Mouse (Mus musculus): ENCODE measurements at regions not wholly inside any gene's neighbourhood (a gene's known extent, or its start where the extent isn't known, plus 50 kb on each side); places are given as distances from the start of the nearest gene placed in this dataset.

DNA sequence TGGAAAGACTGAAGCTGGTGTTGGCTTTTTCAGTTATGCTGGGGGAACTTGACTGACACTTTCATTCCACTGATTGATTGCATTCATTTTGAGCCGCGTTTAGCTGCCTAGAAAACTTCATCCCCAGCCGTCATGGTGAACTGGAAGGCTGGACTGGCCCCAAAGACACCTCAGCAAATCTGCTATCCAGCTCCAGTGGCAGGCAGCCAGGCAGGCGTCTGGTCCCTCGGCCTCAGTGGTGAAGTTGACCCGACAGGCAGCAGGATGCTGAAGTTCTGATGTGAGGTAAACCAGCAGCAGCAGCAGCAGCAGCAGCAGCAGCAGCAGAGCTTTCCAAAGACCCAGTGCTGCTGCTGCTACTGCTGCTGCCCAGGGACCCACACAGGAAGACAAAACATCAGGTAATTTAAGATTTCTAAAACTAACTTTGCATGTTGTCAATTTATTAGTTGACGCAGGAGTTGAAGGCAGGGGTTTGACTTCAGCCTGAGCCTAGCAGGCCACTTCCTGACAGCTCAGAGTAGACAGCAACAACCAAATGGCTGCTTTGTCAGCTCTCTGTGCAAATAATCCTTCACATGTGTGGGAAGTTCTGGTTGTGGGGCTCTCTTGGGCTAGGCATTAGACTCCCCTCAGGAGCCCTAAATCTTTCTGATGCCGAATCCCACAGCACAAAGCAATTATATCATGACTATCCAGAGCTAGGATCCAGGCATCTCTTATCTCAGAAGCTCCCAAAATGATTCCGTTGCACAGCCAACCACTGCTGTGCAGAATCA, 200.4 kb upstream of the Nhs start:
- Histone ChIP-seq H3K27me3 (ENCODE audit: control insufficient read depth, insufficient read depth, low read length) (no peaks in the 10 kb centered on the region), H3K4me3 (ENCODE audit: low read depth, low read length) (no peak overlapping the region), H3K4me2 (replicated peaks; ENCODE audit: low read depth, low read length) (no peak overlapping the region), H3K9me3 (ENCODE audit: control insufficient read depth, low read depth, low read length) (no peaks in the 10 kb centered on the region), H3K27ac (ENCODE audit: low read length) (no peak overlapping the region), H3K9ac (replicated peaks; ENCODE audit: low read depth, low read length) (no peak overlapping the region), H3K36me3 (ENCODE audit: control insufficient read depth, insufficient read depth, low read length) (no peaks in the 10 kb centered on the region), H3K4me1 (ENCODE audit: control insufficient read depth, insufficient read depth, low read length) (no peaks in the 10 kb centered on the region)
- WGBS: 39% methylated on average over 9 of the region's 9 CpGs
- ATAC-seq (ENCODE audit: insufficient number of reproducible peaks, insufficient read depth, low FRiP score, low read depth): no peak

DNA sequence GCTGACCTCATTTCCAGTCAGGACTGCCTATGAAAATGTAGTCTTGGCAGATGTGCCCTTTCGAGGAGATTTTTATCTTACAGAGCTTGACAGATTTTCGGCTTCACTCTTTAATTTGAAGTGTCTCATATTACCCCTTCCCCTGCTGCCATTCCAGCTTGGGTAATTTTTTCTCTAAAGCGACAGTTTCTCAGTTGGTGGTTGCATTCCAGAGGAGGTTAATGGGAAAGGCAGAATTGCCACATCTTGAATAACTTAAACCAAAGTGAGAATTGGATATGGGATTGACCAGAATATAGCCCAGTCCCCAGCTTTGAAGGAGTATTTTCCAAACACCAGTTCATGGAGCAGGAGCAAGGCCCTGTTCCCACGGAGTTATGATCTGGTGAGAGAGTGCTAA, 188.8 kb upstream of the Nhs start:
- Histone ChIP-seq H3K9ac (replicated peaks; ENCODE audit: low read depth, low read length) (no peak overlapping the region), H3K27me3 (ENCODE audit: control insufficient read depth, insufficient read depth, low read length) (no peaks in the 10 kb centered on the region), H3K9me3 (ENCODE audit: control insufficient read depth, low read depth, low read length) (no peaks in the 10 kb centered on the region), H3K4me3 (ENCODE audit: low read depth, low read length) (no peak overlapping the region), H3K4me1 (ENCODE audit: control insufficient read depth, insufficient read depth, low read length) (0 out of 2 replicates have a peak, but pooled peaks cover 2% of the 10 kb centered on the region), H3K27ac (ENCODE audit: low read length) (no peak overlapping the region), H3K4me2 (replicated peaks; ENCODE audit: low read depth, low read length) (no peak overlapping the region), H3K36me3 (ENCODE audit: control insufficient read depth, insufficient read depth, low read length) (no peaks in the 10 kb centered on the region)
- 40% methylated on average over 4 of the region's 4 CpGs for WGBS
- no peak for ATAC-seq (ENCODE audit: insufficient number of reproducible peaks, insufficient read depth, low FRiP score, low read depth)

DNA sequence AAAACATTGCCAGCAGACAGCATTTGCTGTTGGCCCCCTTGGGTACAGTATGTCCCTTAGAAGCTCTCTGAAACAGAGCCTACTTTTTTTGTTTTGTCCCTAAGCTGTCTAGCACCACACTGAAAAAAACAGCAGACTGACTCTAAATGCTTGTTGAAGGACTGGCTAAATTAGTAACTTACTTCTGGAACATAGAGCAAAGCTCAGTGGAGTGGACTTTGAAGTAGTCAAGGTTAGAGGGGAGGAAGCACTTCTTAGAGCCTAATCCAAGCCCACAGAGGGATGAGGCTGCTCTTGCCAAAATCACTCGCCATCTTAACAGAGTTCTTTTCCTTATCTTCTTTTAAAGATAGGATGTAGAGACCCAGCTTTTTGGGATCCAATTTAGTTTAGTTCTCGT, 188.4 kb upstream of the Nhs start:
- Histone ChIP-seq H3K9me3 (ENCODE audit: control insufficient read depth, low read depth, low read length) (no peaks in the 10 kb centered on the region), H3K4me1 (ENCODE audit: control insufficient read depth, insufficient read depth, low read length) (0 out of 2 replicates have a peak, but pooled peaks cover 2% of the 10 kb centered on the region), H3K9ac (replicated peaks; ENCODE audit: low read depth, low read length) (no peak overlapping the region), H3K4me2 (replicated peaks; ENCODE audit: low read depth, low read length) (no peak overlapping the region), H3K4me3 (ENCODE audit: low read depth, low read length) (no peak overlapping the region), H3K36me3 (ENCODE audit: control insufficient read depth, insufficient read depth, low read length) (no peaks in the 10 kb centered on the region), H3K27ac (ENCODE audit: low read length) (no peak overlapping the region), H3K27me3 (ENCODE audit: control insufficient read depth, insufficient read depth, low read length) (no peaks in the 10 kb centered on the region)
- ATAC-seq (ENCODE audit: insufficient number of reproducible peaks, insufficient read depth, low FRiP score, low read depth): no peak
- 44% methylated on average over 2 of the region's 2 CpGs for WGBS

DNA sequence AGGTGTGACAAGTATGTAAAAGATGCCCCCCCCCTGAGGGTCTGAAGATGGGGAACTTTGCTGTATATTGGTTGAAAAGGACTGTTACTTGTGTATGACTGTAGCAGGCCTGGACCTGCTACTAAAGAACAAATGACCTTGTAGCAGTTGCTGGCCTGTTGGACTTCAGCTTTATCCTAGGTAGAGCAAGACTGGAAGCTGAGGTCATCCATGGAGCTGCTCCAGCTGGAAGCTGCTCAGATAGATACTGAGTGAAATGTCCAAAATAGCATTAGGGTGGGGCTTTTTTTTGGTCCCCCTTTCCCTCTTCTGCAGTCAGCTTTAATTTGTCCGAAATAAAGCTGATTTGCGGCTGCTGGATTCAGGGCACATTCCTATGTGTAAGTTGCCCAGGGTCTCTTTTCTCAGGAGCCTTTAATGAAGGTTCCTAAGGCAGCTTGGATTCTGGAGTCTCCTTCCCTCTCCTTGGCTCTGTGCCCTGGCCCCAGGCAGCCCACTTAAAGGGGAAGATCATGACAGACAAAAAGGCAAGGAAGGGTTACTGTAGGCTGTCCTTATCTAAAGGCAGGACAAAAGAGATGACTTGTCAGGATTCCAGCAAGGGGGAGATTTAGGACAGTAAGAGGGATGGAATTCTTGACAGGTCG, 186.1 kb upstream of the Nhs start:
- H3K9ac ChIP-seq (replicated peaks; ENCODE audit: low read depth, low read length): no peak overlapping the region
- no peak overlapping the region for H3K27ac ChIP-seq (ENCODE audit: low read length)
- no peaks in the 10 kb centered on the region for H3K9me3 ChIP-seq (ENCODE audit: control insufficient read depth, low read depth, low read length)
- 0 out of 2 replicates have a peak, but pooled peaks cover 2% of the 10 kb centered on the region for H3K4me1 ChIP-seq (ENCODE audit: control insufficient read depth, insufficient read depth, low read length)
- ATAC-seq (ENCODE audit: insufficient number of reproducible peaks, insufficient read depth, low FRiP score, low read depth): no peak; the same call in 1 of the 2 replicates
- no peak overlapping the region for H3K4me2 ChIP-seq (replicated peaks; ENCODE audit: low read depth, low read length)
- no peaks in the 10 kb centered on the region for H3K27me3 ChIP-seq (ENCODE audit: control insufficient read depth, insufficient read depth, low read length)
- no peak overlapping the region for H3K4me3 ChIP-seq (ENCODE audit: low read depth, low read length)
- WGBS: 51% methylated on average over 3 of the region's 3 CpGs
- no peaks in the 10 kb centered on the region for H3K36me3 ChIP-seq (ENCODE audit: control insufficient read depth, insufficient read depth, low read length)

DNA sequence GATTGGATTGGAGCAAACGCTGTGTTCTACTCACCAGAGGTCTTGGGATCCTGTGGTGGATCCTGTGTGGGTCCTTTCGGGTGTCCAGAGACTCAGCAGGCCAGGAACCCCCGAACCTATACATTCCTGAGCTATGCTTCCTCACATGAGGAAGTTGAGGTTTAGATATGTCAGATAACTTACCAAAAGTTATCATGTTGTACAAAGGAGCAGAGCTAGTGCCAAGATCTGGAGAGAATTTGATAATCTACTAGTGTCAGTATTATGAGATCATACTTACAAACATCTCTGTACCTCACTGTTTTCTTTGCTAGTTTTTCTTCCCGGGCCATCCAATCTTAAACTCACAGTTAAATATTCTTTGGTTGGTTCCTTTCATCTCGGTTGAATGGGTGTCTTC, 172.6 kb upstream of the Nhs start:
- Histone ChIP-seq H3K27me3 (ENCODE audit: control insufficient read depth, insufficient read depth, low read length) (no peaks in the 10 kb centered on the region), H3K4me1 (ENCODE audit: control insufficient read depth, insufficient read depth, low read length) (no peaks in the 10 kb centered on the region), H3K4me2 (replicated peaks; ENCODE audit: low read depth, low read length) (no peak overlapping the region), H3K4me3 (ENCODE audit: low read depth, low read length) (no peak overlapping the region), H3K9ac (replicated peaks; ENCODE audit: low read depth, low read length) (no peak overlapping the region), H3K36me3 (ENCODE audit: control insufficient read depth, insufficient read depth, low read length) (no peaks in the 10 kb centered on the region), H3K9me3 (ENCODE audit: control insufficient read depth, low read depth, low read length) (no peaks in the 10 kb centered on the region), H3K27ac (ENCODE audit: low read length) (no peak overlapping the region)
- WGBS: 89% methylated on average over 5 of the region's 5 CpGs
- ATAC-seq (ENCODE audit: insufficient number of reproducible peaks, insufficient read depth, low FRiP score, low read depth): no peak

DNA sequence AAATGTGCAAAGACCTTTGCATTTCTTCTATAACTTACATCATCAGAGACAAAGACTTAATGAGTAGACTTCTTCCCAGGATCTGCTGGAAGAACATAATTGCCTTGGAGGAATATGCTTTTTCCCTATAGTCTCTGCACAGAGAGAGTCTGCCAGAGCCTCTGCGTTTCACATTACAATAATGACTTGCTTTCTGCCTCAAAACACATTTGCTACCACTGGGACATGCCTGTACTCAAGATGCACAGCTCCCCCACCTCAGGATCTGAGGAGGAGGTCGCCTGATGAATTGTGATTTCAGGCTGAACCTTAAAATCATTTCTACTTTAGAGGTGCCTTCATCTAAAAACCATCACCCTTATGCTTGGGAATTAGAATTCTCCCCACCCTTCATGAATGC, 148.1 kb upstream of the Nhs start:
- Histone ChIP-seq H3K9ac (replicated peaks; ENCODE audit: low read depth, low read length) (no peak overlapping the region), H3K4me2 (replicated peaks; ENCODE audit: low read depth, low read length) (no peak overlapping the region), H3K9me3 (ENCODE audit: control insufficient read depth, low read depth, low read length) (no peaks in the 10 kb centered on the region), H3K4me1 (ENCODE audit: control insufficient read depth, insufficient read depth, low read length) (no peaks in the 10 kb centered on the region), H3K4me3 (ENCODE audit: low read depth, low read length) (no peak overlapping the region), H3K27me3 (ENCODE audit: control insufficient read depth, insufficient read depth, low read length) (no peaks in the 10 kb centered on the region), H3K27ac (ENCODE audit: low read length) (no peak overlapping the region), H3K36me3 (ENCODE audit: control insufficient read depth, insufficient read depth, low read length) (no peaks in the 10 kb centered on the region)
- ATAC-seq (ENCODE audit: insufficient number of reproducible peaks, insufficient read depth, low FRiP score, low read depth): no peak
- 72% methylated on average over 2 of the region's 2 CpGs for WGBS

DNA sequence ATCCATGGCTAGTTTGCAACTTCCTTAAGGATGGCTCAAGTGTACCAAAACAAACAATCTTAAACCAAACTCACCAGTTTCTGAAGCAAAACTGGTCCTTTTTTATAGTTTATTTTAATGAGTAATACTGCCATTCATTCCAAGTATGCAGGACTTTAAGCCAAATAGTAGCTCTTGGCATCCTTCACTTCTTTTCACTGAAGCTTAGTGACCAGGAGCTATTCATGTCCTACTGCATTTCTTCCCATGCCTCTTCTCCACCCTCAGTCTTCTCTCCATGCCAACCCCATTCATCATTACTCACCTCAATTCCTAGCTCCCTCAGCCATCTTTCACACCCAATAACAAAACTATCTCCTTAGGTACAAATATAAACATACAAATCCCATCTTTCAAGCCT, 144.6 kb upstream of the Nhs start:
- H3K9me3 ChIP-seq (ENCODE audit: control insufficient read depth, low read depth, low read length): no peaks in the 10 kb centered on the region
- H3K9ac ChIP-seq (replicated peaks; ENCODE audit: low read depth, low read length): no peak overlapping the region
- H3K36me3 ChIP-seq (ENCODE audit: control insufficient read depth, insufficient read depth, low read length): no peaks in the 10 kb centered on the region
- H3K27ac ChIP-seq (ENCODE audit: low read length): no peak overlapping the region
- no peak for ATAC-seq (ENCODE audit: insufficient number of reproducible peaks, insufficient read depth, low FRiP score, low read depth)
- H3K4me3 ChIP-seq (ENCODE audit: low read depth, low read length): no peak overlapping the region
- no peaks in the 10 kb centered on the region for H3K4me1 ChIP-seq (ENCODE audit: control insufficient read depth, insufficient read depth, low read length)
- H3K4me2 ChIP-seq (replicated peaks; ENCODE audit: low read depth, low read length): no peak overlapping the region
- H3K27me3 ChIP-seq (ENCODE audit: control insufficient read depth, insufficient read depth, low read length): no peaks in the 10 kb centered on the region

DNA sequence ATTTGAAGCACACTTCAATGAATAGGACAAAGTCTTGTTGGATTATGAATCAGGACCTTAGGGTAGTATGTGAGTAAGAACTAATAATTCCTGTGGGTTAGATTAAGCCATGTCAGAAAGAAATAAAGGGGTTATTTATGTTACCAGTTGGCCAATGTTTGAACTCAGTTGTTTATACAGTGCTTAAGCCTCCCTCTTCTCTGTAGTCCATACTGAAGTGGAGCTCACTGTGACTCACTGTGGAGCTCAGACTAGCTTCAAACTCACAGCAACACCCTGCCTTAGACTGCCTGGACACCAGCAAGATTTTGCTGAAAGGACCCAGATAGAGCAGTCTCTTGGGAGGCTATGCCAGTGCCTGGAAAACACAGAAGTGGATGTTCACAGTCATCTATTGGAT, 143.3 kb upstream of the Nhs start:
- H3K4me3 ChIP-seq (ENCODE audit: low read depth, low read length): no peak overlapping the region
- no peak overlapping the region for H3K9ac ChIP-seq (replicated peaks; ENCODE audit: low read depth, low read length)
- no peaks in the 10 kb centered on the region for H3K9me3 ChIP-seq (ENCODE audit: control insufficient read depth, low read depth, low read length)
- H3K27ac ChIP-seq (ENCODE audit: low read length): no peak overlapping the region
- no peak overlapping the region for H3K4me2 ChIP-seq (replicated peaks; ENCODE audit: low read depth, low read length)
- H3K36me3 ChIP-seq (ENCODE audit: control insufficient read depth, insufficient read depth, low read length): no peaks in the 10 kb centered on the region
- no peaks in the 10 kb centered on the region for H3K27me3 ChIP-seq (ENCODE audit: control insufficient read depth, insufficient read depth, low read length)
- no peaks in the 10 kb centered on the region for H3K4me1 ChIP-seq (ENCODE audit: control insufficient read depth, insufficient read depth, low read length)
- peak; percentile 67; the same call in 1 of the 2 replicates for ATAC-seq (ENCODE audit: insufficient number of reproducible peaks, insufficient read depth, low FRiP score, low read depth)

DNA sequence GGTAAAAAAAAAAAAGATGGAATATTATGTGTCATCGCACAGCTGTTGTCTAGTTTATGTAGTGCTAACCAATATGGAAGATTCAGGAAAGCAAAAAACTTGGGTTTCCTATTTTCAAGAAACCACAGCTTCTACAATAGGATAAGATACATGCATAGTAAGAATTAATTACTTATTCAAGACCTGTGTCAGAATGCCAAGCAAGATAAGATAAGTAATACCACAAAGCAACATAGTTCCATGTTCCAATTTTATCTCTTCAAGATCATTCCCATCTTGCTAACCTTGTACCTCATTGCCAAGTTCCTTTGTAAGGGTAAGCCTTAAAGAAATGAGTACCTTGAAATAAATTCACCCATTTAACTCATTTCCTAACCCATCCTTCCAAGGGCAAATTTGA, 131.7 kb upstream of the Nhs start:
- Histone ChIP-seq H3K4me1 (ENCODE audit: control insufficient read depth, insufficient read depth, low read length) (no peaks in the 10 kb centered on the region), H3K4me2 (replicated peaks; ENCODE audit: low read depth, low read length) (no peak overlapping the region), H3K27ac (ENCODE audit: low read length) (no peak overlapping the region)

More for the DNA sequence above, 131.7 kb upstream of the Nhs start:
- Histone ChIP-seq H3K9ac (replicated peaks; ENCODE audit: low read depth, low read length) (no peak overlapping the region), H3K27me3 (ENCODE audit: control insufficient read depth, insufficient read depth, low read length) (no peaks in the 10 kb centered on the region), H3K4me3 (ENCODE audit: low read depth, low read length) (no peak overlapping the region), H3K9me3 (ENCODE audit: control insufficient read depth, low read depth, low read length) (no peaks in the 10 kb centered on the region), H3K36me3 (ENCODE audit: control insufficient read depth, insufficient read depth, low read length) (no peaks in the 10 kb centered on the region)
- WGBS: 100% methylated on average over 1 of the region's 1 CpGs
- no peak for ATAC-seq (ENCODE audit: insufficient number of reproducible peaks, insufficient read depth, low FRiP score, low read depth)

All from stomach, embryonic 14.5 days (tissue).